Comparison of ENCODE assay signal across 8 mouse cellular contexts in genomic region chr2:118976282-118976929, GRCm38 (mm10). TPM values are rescaled to one million over a fixed set of nuclear protein-coding genes. Genes with fewer than 3 reads are reported as not detected.
DNase-seq lines count a peak whose midpoint lies in the region; ATAC-seq and TF ChIP-seq lines count a peak whose summit lies in the region.

No protein-coding gene starts in this region.

- 1% methylated on average over 57 of the region's 57 CpGs for WGBS in hindbrain, embryonic 10.5 days
- WGBS in lung, embryonic 16.5 days: 1% methylated on average over 57 of the region's 57 CpGs
- WGBS in thymus, adult 2 months: 3% methylated on average over 57 of the region's 57 CpGs

- peak overlapping the region; percentile 66 for H3K27ac ChIP-seq in hindbrain, embryonic 10.5 days
- no peak overlapping the region for H3K27ac ChIP-seq in lung, embryonic 16.5 days (ENCODE audit: low read length)
- H3K27ac ChIP-seq in thymus, adult 2 months (ENCODE audit: control insufficient read depth, insufficient read depth, low read length): peak overlapping the region; percentile 2; the same call in 1 of the 2 replicates

- H3K27me3 ChIP-seq in hindbrain, embryonic 10.5 days (ENCODE audit: insufficient read depth, poor library complexity, severe bottlenecking): peaks cover 76% of the 10 kb centered on the region
- H3K27me3 ChIP-seq in lung, embryonic 16.5 days (ENCODE audit: control insufficient read depth, insufficient read depth, low read depth, low read length): peaks cover 10% of the 10 kb centered on the region
- no peaks in the 10 kb centered on the region for H3K27me3 ChIP-seq in thymus, adult 2 months (ENCODE audit: control insufficient read depth, insufficient read depth, low read length)

- H3K9ac ChIP-seq in lung, embryonic 16.5 days (ENCODE audit: low read length): peak overlapping the region; percentile 71

- DNase-seq in Muller cell, postnatal 12 days (ENCODE audit: inconsistent ontology term): peak; percentile 87
- DNase-seq in cerebellum, adult 9-10 months: peak; percentile 92
- peak; percentile 87 for DNase-seq in hindbrain, embryonic 10.5 days (ENCODE audit: low spot score)
- peak; percentile 78 for DNase-seq in layer of hippocampus, adult 9-11 months
- DNase-seq in ovary, adult 18-20 months (ENCODE audit: low spot score): peak; percentile 75
- peak; percentile 93 for DNase-seq in thymus, adult 2 months

- H3K4me1 ChIP-seq in hindbrain, embryonic 10.5 days (replicated peaks): peaks cover 24% of the 10 kb centered on the region
- H3K4me1 ChIP-seq in lung, embryonic 16.5 days (replicated peaks; ENCODE audit: control insufficient read depth, insufficient read depth, low read length): peaks cover 6% of the 10 kb centered on the region
- peaks cover 19% of the 10 kb centered on the region for H3K4me1 ChIP-seq in thymus, adult 2 months (replicated peaks; ENCODE audit: control insufficient read depth, insufficient read depth, low read length)

- peak; percentile 79 for TF ChIP-seq CTCF in thymus, adult 2 months (IDR thresholded peaks at IDR 0.05; ENCODE audit: borderline replicate concordance, control insufficient read depth, extremely low read depth, insufficient read depth, low read length, poor library complexity)

- peak; percentile 79 for ATAC-seq in frontal cortex, adult (ENCODE audit: low TSS enrichment)
- peak; percentile 84 for ATAC-seq in lung, embryonic 16.5 days (ENCODE audit: low read depth)

- peak overlapping the region; percentile 60 for H3K4me3 ChIP-seq in hindbrain, embryonic 10.5 days
- peak overlapping the region; percentile 65 for H3K4me3 ChIP-seq in lung, embryonic 16.5 days (ENCODE audit: low read length)
- peak overlapping the region; percentile 61 for H3K4me3 ChIP-seq in thymus, adult 2 months (ENCODE audit: control insufficient read depth, insufficient read depth, low read length)

- no peaks in the 10 kb centered on the region for H3K9me3 ChIP-seq in hindbrain, embryonic 10.5 days
- H3K9me3 ChIP-seq in lung, embryonic 16.5 days (ENCODE audit: control insufficient read depth, low read length): no peaks in the 10 kb centered on the region

- TF ChIP-seq POLR2A in thymus, adult 2 months (IDR thresholded peaks at IDR 0.05; ENCODE audit: control insufficient read depth, extremely low read depth, insufficient read depth, low read length, poor library complexity): no peak

- no peaks in the 10 kb centered on the region for H3K36me3 ChIP-seq in hindbrain, embryonic 10.5 days
- no peaks in the 10 kb centered on the region for H3K36me3 ChIP-seq in lung, embryonic 16.5 days (ENCODE audit: control insufficient read depth, insufficient read depth, low read length)
- H3K36me3 ChIP-seq in thymus, adult 2 months (ENCODE audit: control insufficient read depth, insufficient read depth, low read length): no peaks in the 10 kb centered on the region

- peak overlapping the region; percentile 95 for H3K4me2 ChIP-seq in lung, embryonic 16.5 days (ENCODE audit: low read depth, low read length)

RNA-seq across cellular contexts. Expression of gene Chst14, which starts 50.1 kb away (rescaled TPM):
- polyA plus RNA-seq in hindbrain, embryonic 10.5 days (2016; fragmentation: Nextera tagmentation; extraction: Ambion mirVana): 17.2 and 20.6 TPM in 2 replicates
- 28.6 and 29.4 TPM in 2 replicates for polyA plus RNA-seq in lung, embryonic 16.5 days (2015; fragmentation: Nextera tagmentation; extraction: Ambion mirVana)
- 9.0 and 10.3 TPM in 2 replicates for polyA plus RNA-seq in thymus, adult 2 months (2012; rRNA removed)

RNA-seq across cellular contexts. Expression of gene Ccdc32, which starts 52.8 kb away (rescaled TPM):
- 22.8 and 26.0 TPM in 2 replicates for polyA plus RNA-seq in hindbrain, embryonic 10.5 days (2016; fragmentation: Nextera tagmentation; extraction: Ambion mirVana)
- polyA plus RNA-seq in lung, embryonic 16.5 days (2015; fragmentation: Nextera tagmentation; extraction: Ambion mirVana): 23.8 and 25.1 TPM in 2 replicates
- polyA plus RNA-seq in thymus, adult 2 months (2012; rRNA removed): 6.1 and 7.1 TPM in 2 replicates

RNA-seq across cellular contexts. Expression of gene Rpusd2, which starts 58.2 kb away (rescaled TPM):
- 8.0 and 8.3 TPM in 2 replicates for polyA plus RNA-seq in hindbrain, embryonic 10.5 days (2016; fragmentation: Nextera tagmentation; extraction: Ambion mirVana)
- 3.3 and 3.5 TPM in 2 replicates for polyA plus RNA-seq in lung, embryonic 16.5 days (2015; fragmentation: Nextera tagmentation; extraction: Ambion mirVana)
- 7.8 and 10.4 TPM in 2 replicates for polyA plus RNA-seq in thymus, adult 2 months (2012; rRNA removed)
